17 mouse cellular contexts compared by ENCODE assay signal in the genomic region with DNA sequence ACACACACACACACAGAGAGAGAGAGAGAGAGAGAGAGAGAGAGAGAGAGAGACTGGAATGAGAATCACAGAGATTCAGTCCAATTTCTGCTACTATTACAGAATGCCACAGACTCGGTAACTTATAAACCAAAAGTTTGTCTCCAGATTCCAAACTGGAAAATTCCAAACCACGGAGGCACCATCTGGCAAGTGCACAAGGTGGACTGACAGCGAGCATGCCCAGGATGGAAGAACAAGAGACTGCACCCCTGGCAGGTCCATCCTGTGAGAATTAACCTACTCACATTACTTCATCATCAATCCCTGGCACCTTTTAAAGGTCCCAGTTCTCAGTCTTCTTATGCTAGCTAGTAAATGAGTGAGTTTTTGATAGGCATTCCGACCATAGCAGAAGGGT.
"Had no signal": no experiment of that assay in that cellular context is flagged by ENCODE, and none has a peak within 500 bp of the region (broad histone marks: within the 10 kb centered on the region; RNA-seq: fewer than 3 reads in every experiment).

No protein-coding gene starts in this region.

- H3K4me2 ChIP-seq: limb, embryonic 12.5 days; liver, embryonic 13.5 days; lung, embryonic 15.5 days; midbrain, embryonic 11.5 days; midbrain, embryonic 15.5 days; neural tube, embryonic 15.5 days had no signal

- H3K9ac ChIP-seq: limb, embryonic 12.5 days; liver, embryonic 13.5 days; liver, postnatal 0 days; lung, embryonic 15.5 days; midbrain, embryonic 15.5 days; neural tube, embryonic 15.5 days had no signal

- H3K27ac ChIP-seq: limb, embryonic 12.5 days; liver, embryonic 13.5 days; lung, embryonic 15.5 days; macrophage; midbrain, embryonic 15.5 days; neural tube, embryonic 15.5 days; stomach, postnatal 0 days had no signal

- ATAC-seq: intestine, postnatal 0 days; liver, postnatal 0 days; midbrain, embryonic 15.5 days had no signal

- DNase-seq: layer of hippocampus, adult 9-11 months; layer of hippocampus, postnatal 36 days; liver; liver, embryonic 13.5 days; liver, postnatal 0 days; lung, postnatal 14 days; right cerebral cortex, adult 18-20 months; right cerebral cortex, postnatal 25 days had no signal

- H3K27me3 ChIP-seq: limb, embryonic 12.5 days; liver, embryonic 13.5 days; lung, embryonic 15.5 days; midbrain, embryonic 15.5 days; neural tube, embryonic 15.5 days had no signal

- H3K9me3 ChIP-seq: limb, embryonic 12.5 days; liver, embryonic 13.5 days; lung, embryonic 15.5 days; megakaryocyte, embryonic 14.5 days; midbrain, embryonic 15.5 days; neural tube, embryonic 15.5 days had no signal

- H3K4me3 ChIP-seq: limb, embryonic 12.5 days; liver, embryonic 13.5 days; lung, embryonic 15.5 days; megakaryocyte, embryonic 14.5 days; midbrain, embryonic 15.5 days; neural tube, embryonic 15.5 days had no signal

- H3K4me1 ChIP-seq: liver, embryonic 13.5 days; megakaryocyte, embryonic 14.5 days; midbrain, embryonic 15.5 days had no signal

- H3K36me3 ChIP-seq: liver, embryonic 13.5 days; lung, embryonic 15.5 days; midbrain, embryonic 15.5 days; neural tube, embryonic 15.5 days had no signal
